Mouse (Mus musculus) right cerebral cortex, adult 18-20 months (tissue): ENCODE measurements around the gene Adam12.
"Not testable (repeated sequence)": the region's sequence is repeated elsewhere in the genome, so short reads cannot be mapped to it uniquely, and the experiment has no call there.

Source experiments
- DNase-seq: peaks from one replicate; pipeline ENCODE4 v3.0.0; 2022; ENCODE audit warnings: mixed read lengths

The Adam12 gene

DNA sequence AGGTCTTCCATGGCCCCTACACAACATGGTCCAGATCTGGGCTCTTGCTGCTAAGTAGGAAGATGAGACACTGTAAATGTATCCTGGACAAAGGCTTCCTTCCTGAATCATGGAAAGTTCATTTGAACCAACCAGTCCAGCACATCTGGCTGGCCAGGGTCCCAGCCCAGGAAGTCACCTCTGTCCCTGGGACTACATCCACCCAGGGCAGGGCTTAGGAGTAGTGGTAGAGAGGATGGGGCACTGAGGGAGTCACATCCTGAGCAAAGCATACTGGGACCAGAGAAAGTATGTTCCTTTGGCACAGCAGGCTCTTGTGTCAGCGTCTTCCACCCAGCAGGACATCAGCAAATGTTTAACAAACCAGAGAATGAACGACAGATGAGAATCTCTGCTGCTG, 306.2 kb downstream of the Adam12 start:
- no peak for DNase-seq

DNA sequence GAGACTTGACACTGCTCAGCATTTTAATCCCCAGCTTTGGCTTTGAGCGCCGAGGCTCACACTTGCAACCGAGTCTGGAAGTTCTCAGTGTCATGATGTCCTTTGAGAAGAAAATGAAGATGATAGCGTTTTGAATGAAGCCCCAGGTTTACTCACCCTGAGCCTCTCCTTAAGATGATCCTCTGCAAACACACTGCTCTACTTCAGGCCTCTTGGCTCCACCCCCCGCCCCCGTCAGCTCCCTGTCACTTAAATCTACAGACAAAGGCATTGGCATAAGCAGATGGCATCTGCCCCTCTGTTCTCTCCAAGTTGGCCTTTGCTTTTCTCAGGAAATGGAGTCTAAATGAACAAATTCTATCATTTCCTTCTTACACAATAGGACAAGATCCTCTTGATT, 308.0 kb downstream of the Adam12 start:
- DNase-seq = no peak

DNA sequence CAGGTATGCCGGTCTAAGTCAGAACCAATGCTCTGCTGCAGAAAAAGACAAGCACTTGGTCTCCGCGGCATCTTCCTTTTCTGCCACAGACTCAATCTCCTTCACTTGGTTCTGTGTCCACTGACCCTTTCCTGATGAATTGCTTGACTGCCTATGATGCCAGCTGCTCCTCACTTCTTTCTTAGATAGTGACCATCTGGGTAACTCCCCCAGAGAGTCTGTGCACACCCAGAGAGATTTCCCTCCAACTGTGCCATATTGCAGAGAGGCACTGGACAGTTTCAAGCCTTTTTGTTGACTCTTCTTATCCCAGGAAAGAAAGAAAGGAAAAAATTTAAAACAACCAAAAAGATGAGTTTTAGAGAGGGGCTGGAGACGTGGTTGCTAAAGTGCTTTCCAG, 310.7 kb downstream of the Adam12 start:
- DNase-seq = peak; percentile 17

DNA sequence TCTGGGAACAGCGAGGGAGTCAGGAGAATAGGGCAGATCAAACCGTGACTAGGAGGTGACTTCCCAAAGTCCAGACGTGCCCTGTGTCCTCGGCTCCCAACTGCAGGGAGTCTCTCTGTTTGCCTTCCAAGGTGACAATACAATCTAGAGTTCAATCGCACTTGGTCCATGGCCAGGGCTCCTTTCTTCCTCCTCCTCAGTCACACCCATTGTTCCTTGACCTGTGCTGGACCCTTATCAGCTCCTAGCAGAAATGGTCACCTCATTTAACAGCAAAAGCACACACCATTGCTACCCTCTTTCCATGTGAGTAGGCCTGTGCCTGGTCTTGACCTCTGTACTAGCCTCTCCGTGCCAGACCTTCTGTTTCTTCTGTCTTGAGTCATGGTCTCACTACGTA, 311.2 kb downstream of the Adam12 start:
- no peak for DNase-seq

DNA sequence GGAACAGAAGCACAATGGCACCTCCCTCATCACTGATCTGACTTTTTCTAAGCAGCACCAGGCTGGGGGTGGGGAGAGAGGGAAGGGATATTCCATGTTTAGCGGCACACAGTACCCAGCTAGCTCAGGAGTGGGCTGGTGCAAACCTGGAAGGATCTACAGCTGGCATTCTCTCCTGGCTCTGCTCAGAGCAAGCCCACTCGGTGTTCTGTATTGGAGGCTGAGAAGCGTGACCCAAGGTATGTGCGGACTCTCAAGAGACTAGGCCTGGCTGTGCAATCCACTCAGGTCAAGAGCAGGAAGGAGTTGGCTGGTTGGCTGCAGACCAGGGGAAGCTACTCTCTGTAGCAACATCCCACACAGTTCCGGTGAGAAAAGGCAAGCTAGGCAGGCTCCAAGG, 312.0 kb downstream of the Adam12 start:
- peak; percentile 84 for DNase-seq

DNA sequence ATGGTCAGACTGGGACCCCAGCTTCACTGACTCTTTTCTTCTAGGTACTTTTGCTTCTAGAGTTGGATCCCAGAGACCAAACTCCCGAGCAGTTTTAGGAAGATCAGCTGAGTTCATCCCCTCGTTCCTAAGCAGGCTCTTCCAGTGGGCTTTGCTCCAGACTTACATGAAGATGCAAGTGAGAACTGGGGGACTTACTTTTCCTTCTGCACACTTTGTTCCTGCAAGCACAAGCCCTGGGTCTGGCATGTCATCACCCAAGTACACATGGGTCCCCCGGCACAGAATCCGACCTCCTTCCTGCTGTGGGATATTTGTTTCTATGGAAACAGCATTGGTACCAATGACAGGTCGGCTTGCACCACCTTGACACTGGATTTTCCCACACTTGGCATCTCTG, 312.6 kb downstream of the Adam12 start:
- DNase-seq = no peak

DNA sequence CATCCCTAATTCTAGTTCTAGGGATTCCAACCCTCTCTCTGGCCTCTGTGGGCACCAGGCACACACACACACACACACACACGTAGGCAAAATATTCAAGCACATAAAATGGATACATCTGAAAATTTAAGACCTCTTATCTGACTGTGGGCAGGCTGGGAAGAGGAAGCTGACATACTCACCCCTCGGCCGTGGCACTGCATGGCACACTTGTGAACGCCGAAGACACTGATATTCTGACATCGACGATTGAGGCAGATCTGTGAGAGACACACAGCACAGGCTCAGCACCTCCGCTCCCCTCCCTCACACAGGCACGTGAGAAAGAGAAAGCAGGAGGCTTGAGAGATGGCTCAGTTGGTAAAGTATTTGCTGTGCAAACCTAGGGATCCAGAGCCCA, 315.7 kb downstream of the Adam12 start:
- no peak for DNase-seq

DNA sequence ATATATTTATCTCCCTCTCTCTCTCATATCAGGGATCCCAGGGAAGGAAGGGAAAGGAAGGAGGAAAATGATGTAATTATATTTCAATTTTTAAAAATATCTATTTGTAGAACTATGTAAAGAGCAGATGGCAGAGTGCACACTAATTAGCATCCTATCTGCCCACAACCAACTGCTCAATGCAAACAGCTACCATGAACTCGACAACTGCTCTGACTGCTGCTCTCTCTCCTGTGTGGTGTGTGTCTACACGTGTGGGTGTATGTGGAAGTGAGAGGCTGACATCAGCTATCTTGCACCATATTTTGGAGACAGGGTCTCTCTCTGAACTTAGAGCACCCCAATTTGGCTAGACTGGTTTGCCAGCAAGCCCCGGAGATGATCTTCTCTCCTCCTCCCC, 320.1 kb downstream of the Adam12 start:
- peak; percentile 68 for DNase-seq

DNA sequence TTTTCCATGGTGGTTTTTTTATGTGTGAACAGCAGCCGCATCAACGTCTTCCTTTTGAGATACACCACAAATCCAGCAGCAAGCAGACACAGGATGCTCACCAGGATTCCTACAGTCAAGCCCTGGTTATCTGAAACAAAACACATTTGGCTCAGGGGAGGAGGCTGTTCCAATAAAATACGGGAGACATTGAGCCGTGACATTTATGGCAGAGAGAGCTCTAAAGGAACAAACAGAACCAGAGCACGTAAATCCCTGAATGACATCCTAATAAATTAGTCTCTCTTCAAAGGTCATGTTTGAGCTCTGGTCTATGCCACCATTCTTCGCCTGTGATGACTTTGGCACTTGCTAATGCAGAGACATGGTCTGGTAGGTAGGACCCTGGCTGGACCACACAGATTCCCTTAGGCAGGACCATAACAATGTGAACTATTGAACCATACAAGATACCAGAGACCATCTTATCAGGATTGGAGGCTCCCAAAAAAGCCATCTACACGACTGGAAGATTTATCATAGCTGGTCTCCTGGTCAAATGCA, 322.0 kb downstream of the Adam12 start:
- no peak for DNase-seq

DNA sequence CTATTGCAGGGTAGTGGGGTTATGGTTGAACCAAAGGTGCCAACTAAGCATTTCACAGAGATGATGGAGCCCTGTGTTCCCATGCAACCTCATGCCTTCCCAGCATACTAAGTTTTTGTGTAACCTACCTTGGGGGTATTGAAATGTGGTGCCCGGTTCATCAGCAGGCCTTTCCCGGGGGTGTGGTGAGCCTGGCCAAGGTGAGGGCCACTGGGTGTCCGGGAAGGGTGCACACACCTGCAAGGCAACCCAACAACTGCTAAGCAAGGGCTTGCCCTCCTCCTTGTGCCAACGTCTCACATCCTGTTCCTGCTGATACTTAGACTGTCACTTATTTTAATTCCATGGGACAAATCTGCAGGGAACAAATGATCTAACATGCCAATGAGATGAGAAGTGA, 323.0 kb downstream of the Adam12 start:
- no peak for DNase-seq

DNA sequence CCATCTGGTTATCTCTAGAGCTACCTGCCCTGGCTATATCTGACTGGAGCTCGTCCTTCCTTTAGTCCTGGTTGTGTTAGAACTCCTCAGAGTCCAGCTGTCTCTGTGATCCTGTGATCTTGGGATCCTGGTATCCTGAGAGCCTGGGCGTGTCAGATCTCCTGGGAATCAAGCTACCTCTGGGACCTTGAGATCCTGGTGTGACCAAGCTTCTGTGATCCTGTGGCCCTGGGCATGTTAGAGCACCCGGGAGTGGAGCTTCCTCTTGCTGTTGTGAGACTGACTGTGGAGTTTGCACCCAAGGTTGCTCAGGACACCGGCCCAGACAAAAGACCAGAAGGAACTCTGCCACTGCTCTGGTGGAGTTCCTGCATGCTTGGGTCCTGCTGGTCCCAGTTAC, 332.6 kb downstream of the Adam12 start:
- no peak for DNase-seq

DNA sequence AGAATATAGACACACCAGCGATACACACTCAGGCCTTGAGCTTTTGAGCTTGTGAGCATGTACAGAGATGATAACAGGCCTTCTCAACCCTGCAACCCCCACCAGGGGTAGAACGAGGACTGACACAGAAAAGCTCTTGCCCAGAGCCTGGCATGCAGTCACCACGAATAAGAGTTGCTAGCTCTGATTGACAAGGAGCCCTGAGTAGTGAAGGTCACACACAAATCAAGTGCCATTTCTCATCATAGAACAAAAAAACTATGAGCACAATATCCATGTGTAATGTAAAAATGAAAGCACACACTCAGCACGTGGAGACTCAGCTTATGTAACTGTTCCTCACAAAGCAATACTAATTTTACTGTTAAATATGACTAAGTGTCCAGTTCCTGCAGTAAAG, 340.1 kb downstream of the Adam12 start:
- DNase-seq = no peak

DNA sequence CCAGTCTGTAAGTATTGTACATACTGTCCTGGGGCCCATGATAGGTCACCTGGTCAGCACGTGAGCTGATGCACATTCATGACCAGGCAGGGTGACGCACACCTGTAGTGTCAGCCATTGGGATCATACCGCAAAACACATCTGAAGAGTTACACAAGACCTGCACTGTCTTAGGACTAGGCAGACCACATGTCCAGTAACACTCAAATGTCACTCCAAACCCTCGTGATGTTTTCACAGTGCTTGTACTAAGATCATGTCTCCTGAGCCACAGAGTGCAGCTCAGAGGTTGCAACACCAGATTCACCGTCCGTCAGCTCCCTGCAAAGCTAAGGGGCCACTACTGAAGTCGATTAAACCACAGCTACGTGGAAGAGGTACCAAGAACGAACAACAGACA, 340.6 kb downstream of the Adam12 start:
- DNase-seq = no peak

DNA sequence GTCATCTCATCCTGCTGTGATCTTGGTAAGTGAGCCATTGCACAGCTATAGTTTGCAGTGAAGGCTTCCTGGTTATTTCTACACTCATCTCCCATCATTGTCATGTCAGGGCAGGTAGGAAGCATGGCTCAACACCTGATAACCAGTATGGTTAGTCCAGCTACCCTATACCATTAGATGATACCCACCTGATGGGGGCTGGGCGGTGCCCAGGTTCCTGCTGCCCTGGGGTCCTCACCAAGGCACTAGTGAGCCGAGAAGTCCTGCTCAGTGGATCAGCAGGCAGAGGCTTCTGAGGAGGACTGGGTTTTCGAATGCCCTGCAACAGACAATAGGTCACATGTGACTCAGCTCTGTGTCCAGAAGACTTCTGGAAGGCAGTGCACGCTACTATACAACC, 342.0 kb downstream of the Adam12 start:
- no peak for DNase-seq

DNA sequence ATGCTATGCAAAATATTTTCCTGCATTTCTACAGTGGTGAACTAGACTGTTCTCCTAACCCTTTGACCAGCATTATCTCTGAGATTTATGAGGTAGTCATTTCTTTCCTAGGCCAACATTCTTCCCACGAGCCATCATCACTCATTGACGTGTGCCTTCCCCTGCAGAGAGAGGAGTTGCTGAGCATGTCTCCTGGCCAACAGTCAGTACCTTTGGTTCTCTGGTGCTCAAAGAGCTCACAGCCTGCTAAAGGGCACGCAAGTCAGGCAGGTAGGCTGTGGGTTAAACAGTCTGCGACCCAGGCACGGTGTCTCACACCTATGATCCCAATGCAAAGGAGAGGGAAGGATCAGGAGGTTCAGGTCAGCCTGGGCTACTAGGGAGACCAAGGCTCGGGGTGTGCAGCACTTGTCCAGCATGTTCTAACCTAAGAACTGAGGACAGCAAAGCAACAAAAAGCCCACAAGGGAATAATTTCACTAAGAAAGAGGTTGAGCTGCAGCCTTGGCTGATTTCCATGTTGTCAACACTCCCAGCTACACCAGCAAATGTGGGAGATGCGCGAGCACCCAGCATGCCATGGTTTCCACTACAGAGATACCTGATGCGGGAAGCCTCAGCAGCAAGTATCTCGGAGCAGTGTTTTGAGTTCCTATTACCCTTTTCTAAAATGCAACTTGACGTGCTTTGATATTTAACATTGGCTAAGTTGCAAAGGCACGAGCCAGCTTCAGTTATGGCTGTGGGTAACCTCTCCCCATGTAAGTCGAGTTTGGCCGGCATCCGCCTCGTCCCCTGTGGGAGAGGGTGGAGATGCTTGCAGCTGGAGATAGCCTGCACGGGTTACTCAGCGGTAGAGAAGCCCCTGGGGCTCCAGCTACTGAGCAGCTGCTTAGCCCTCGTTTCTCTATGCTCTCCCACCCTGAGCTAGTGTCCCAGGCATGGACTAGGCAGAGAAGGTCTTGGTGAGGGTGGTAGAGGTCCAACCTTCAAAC, 342.7 kb downstream of the Adam12 start:
- DNase-seq = no peak

DNA sequence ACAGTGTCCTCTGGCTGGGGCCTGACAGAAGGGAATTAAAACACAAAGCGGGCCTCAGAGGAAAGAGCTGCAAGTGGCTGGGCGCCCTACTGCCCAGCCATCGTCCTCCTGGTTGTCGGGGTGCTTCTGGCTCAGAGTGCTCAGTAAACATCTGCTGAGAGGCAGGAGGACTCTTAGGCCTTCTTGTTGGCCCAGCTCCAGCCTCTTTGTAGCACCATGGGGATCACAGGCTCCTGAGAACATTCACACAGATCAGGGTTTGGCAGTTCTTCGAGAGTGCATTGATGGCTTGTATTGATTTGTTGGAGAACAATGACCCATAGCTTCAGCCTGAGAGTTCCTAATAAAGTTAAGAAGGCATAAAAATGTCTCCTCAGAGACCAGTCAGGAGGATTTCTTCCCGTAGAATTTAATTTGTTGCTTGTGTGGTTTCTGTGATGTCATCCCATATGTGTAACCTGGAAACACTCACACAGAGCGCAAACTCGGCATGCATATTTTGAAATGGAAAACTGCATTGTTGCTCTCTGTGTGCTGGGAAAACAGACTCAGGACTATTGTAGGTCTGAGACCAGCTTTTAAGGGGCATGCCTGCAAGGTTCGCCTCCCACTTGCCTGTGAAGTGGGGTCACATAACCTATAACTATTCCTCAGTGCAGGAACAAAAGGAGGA, 347.1 kb downstream of the Adam12 start:
- not testable (repeated sequence) for DNase-seq

DNA sequence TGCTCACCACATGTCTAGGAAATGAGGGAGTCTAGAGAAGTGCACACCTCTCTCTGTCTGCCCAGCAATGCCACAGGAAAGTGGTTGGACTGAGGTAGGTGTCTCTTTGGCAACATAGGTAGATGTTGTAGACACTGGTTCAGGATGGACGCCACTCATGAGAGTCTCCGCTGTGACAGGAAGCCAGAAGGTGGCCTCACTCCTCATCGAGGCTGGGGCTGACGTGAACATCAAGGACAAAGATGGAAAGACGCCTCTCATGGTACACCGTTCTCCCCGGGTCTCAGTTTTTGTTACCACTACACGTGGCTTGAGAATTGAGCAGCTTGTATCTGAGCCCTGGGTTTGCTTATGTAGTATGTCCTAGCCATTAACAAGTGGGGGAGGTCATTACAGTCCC, 352.2 kb downstream of the Adam12 start:
- DNase-seq = no peak

DNA sequence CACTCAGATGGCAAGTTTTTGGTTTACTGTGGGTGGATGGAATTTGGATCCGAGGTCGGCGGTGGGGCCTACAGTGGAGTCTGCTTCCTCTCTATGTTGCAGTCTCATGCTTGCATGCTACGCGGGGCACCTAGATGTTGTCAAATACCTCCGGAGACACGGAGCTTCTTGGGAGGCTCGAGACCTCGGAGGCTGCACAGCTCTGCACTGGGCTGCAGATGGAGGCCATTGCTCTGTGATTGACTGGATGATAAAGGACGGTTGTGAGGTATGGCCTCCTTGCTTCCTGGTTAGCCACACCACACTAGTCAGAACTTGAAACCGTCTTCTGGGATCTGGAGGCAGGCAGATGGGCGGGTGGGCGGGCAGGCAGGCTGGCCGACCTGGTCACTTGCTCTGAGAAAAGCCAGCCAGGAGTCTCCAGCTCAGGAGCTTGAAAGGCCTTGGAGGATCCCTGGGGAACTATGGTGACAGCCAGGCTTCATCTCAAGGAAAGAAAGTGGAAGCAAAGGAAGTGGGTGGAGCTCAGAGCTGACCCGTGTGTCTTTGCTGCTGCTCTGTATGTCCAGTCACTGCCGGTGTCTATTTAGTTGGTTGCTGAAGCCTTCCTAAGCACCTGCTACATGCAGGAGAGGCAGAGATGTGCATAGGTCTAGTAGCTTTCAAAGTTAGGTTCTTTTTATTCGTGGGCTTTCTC, 355.2 kb downstream of the Adam12 start:
- no peak for DNase-seq

DNA sequence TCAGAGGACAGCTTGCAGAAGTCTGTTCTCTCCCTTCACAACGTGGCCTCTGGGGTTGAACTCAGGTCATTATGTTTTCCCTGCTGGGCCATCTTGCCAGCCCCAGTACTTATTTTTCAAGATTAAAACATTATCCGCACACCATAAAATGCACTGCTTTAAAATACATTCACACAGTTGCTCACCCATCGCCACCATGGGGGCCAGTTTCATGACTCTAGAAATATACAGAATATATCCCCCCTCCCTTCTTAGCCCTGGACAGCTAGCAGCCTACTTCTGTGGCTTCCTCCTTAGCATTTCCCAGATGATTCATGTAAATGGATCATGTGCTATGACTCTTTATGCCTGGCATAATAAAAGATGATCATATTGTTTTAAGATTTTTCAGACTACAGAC, 355.8 kb downstream of the Adam12 start:
- DNase-seq = no peak

DNA sequence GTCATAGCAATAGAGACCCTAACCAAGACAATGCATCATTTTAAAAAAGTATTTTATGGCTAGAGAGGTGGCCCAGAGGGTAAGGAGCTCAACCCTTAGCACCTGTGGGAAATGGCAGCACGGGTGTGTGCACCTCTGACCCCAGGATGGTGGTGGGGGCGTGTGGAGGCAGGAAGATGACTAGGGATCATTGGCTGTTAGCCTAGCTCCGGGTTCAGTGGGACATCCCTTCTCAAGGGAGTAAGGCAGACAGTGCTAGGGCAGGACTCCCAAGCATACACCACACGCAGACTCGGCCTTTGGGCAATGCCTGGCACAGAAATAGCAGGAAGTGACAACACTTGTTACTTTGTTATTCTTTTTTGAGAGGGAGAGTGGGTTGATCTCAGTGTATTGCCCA, 359.2 kb downstream of the Adam12 start:
- DNase-seq = no peak

DNA sequence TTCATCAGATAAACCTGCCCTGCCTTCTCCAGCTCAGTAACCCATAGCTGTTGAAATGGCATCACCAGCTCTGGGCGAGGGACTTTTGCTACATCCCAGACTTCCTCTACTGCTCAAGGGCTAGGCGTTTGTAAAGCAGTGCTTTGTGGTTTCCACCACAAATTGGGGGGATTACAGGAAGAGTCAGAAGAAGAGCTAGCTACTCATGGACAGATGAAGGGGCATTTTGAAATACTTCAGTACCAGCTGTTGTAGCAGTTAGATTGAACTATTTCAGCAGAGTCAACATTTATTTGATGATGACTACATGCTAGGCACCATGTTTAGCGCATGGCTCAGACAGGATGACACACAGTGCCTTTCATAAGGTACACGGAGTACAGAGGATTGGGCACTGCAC, 361.7 kb downstream of the Adam12 start:
- no peak for DNase-seq

DNA sequence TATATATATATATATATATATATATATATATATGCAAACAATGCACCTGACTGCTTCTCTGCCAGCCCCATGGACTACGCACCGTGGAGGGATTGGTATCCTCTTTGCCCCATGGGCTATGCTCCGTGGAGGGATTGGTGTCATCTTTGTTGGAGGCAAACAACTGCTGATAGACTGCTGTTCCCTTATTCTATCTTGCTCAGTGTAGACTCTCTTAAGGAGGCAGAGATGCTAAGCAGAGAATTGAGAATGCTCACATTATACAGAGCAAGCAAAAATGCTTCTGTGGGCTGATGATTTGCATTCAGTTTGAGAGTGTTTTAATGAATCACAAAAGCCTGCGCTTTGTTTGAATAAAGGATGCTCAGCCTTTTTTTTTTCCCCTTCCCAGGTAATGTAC, 368.3 kb downstream of the Adam12 start:
- no peak for DNase-seq

DNA sequence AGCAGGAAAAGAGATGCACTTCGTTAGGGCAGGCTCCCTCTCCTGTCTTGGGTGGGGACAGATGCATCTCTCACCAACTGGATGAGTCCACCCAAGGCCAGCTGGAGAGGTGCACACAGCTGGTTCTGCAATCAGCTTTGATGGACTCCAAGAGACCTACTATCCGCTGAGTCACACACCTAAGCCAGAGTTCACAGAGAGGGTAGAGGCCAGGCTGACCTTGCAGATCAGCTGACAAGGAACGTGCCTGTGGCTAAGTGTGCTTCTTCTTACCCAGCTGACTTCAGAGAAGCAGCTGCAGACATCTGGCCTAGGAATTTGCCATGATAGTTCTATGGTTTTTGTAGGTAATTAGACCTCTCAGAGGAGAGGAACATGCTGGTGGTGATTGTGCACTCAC, 368.8 kb downstream of the Adam12 start:
- no peak for DNase-seq
